Mouse (Mus musculus) T-helper 17 cell (primary cell): ENCODE data around the gene Elovl4.

Source experiments
- in situ Hi-C, 2 experiments: fragments of 300-600 bp; cut with MboI, MseI; formaldehyde crosslinking; loops; 1 replicate in 1 of 2; 2 replicates in 1 of 2; pipeline ENCODE4 v1.15.1; 2025; ENCODE audit warnings: high pct_unique_total_duplicates in 2 of 2

Elovl4 gene

GRCm38 (mm10) chr9:83805977-83806815, at the start of gene Elovl4:
Gene Elovl4, minus strand, starts transcription at chr9:83806277.
- in situ Hi-C loops, result loop anchor here in 1 of 2 experiments (5.0 kb wide), 1 partner anchor 101 kb away; no protein-coding TSS in a partner anchor

- in situ Hi-C loops, result no loop called here
Measured at GRCm38 (mm10) chr9:83852464-83852863, 46.4 kb upstream of the Elovl4 start.

- in situ Hi-C loops, result no loop called here
Measured at GRCm38 (mm10) chr9:83834748-83835313, 28.8 kb upstream of the Elovl4 start.

GRCm38 (mm10) chr9:83833811-83834747, 28.0 kb upstream of the Elovl4 start, which contains the start of gene Ttk:
Gene Ttk, plus strand, starts transcription at chr9:83834689.
- in situ Hi-C loops, result no loop called here

GRCm38 (mm10) chr9:83831152-83831551, 25.1 kb upstream of the Elovl4 start:
- in situ Hi-C loops, result no loop called here

GRCm38 (mm10) chr9:83829896-83830295, 23.8 kb upstream of the Elovl4 start:
- in situ Hi-C loops, result no loop called here

- in situ Hi-C loops, result no loop called here
Measured at GRCm38 (mm10) chr9:83822925-83823324, 16.8 kb upstream of the Elovl4 start.

GRCm38 (mm10) chr9:83820976-83821375, 14.9 kb upstream of the Elovl4 start:
- in situ Hi-C loops, result no loop called here

GRCm38 (mm10) chr9:83819188-83819587, 13.1 kb upstream of the Elovl4 start:
- in situ Hi-C loops, result no loop called here

GRCm38 (mm10) chr9:83807562-83807961, 1.5 kb upstream of the Elovl4 start:
- in situ Hi-C loops, result loop anchor here in 1 of 2 experiments (5.0 kb wide), 1 partner anchor 100 kb away; no protein-coding TSS in a partner anchor

- in situ Hi-C loops, result loop anchor here in 1 of 2 experiments (5.0 kb wide), 1 partner anchor 102 kb away; no protein-coding TSS in a partner anchor
Measured at GRCm38 (mm10) chr9:83805164-83805976, 707 bp downstream of the Elovl4 start.

GRCm38 (mm10) chr9:83804341-83804740, 1.7 kb downstream of the Elovl4 start:
- in situ Hi-C loops, result loop anchor here in 1 of 2 experiments (5.0 kb wide), 1 partner anchor 1523 kb away; the partner anchor contains the start of gene Tent5a

- in situ Hi-C loops, result no loop called here
Measured at GRCm38 (mm10) chr9:83797898-83798297, 8.2 kb downstream of the Elovl4 start.

- in situ Hi-C loops, result no loop called here
Measured at GRCm38 (mm10) chr9:83796875-83797274, 9.2 kb downstream of the Elovl4 start.

- in situ Hi-C loops, result no loop called here
Measured at GRCm38 (mm10) chr9:83789326-83789725, 16.8 kb downstream of the Elovl4 start.

GRCm38 (mm10) chr9:83785501-83785900, 20.6 kb downstream of the Elovl4 start:
- in situ Hi-C loops, result no loop called here

- in situ Hi-C loops, result no loop called here
Measured at GRCm38 (mm10) chr9:83778317-83778960, 27.6 kb downstream of the Elovl4 start.

GRCm38 (mm10) chr9:83761318-83761717, 44.8 kb downstream of the Elovl4 start:
- in situ Hi-C loops, result no loop called here

- in situ Hi-C loops, result no loop called here
Measured at GRCm38 (mm10) chr9:83731877-83732276, 74.2 kb downstream of the Elovl4 start.

GRCm38 (mm10) chr9:83730836-83731235, 75.2 kb downstream of the Elovl4 start:
- in situ Hi-C loops, result no loop called here
